Mouse (Mus musculus): Measurements from ENCODE around the gene Gpr45. TPM values are rescaled to one million over a fixed set of nuclear protein-coding genes. Genes with fewer than 3 reads are reported as not detected.
A peak's percentile ranks its signal among the peaks of the same experiment; 100 is the strongest.
"Not testable (repeated sequence)": the region's sequence is repeated elsewhere in the genome, so short reads cannot be mapped to it uniquely, and the experiment has no call there.

The Gpr45 gene
- total RNA-seq (2017): not detected in 2 replicates

DNA sequence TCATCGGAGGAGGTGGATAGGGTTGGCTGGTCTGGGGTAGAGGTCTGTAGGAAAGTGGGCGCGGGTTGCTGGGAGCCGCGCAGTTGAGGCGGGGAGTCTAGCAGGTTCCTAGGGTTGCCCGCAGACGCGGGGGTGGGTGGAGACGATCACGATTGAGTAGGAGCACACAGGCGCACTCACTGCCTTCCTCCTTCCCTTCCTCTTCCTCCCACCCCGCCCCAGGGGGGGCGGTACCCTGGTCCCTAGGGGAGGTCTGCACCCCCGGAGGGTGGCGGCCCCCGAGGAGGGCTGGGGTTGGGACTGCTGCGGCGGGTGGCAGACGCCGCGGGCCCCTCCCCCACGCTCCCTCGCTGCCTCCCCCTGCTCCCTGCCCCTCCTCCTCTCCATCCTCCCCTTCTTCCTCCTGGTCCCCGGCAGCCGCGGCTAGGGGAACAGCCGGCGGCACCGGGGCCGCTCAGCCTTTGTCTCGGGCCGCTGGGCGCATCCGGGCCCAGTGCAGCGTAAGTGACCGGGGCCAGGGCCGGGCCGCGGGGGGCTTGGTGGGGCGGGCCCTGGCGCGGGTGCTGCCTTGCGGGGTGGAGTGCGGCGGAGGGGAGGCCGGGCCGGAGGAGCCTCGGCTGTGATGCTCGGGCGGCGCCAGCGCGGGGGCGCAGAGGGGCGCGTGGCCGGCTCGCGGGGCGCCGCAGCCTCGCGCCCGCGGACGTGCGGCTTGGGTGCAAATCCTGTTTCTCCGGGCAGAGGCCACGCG is at the start of gene Gpr45:
TSS of gene Gpr45 (plus strand) at position 139 of the 748 bp plus-strand sequence.
- ATAC-seq (ENCODE audit: extremely low read depth, insufficient number of reproducible peaks, low FRiP score, poor library complexity, severe bottlenecking): no peak

DNA sequence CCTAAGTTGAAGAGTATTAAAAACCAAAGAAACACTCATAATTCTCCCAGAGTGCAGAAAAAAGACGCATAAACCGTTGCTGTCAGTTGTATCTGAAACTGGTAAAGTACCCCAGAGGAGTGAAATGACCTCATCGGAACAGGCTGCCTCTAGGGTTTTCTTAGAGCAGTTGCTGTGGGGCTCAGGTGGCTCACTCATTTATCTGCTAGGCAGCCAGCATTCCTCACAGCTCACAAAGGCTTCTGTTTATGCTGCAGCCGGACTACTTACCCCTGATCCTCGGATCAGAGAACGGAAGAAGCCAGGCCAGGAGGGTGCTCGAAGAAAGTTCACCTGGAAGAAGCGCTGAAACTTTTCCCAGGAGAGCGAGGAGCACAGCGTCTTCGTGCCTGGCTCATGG is 47.5 kb upstream of the Gpr45 start:
- ATAC-seq (ENCODE audit: extremely low read depth, insufficient number of reproducible peaks, low FRiP score, poor library complexity, severe bottlenecking): no peak

DNA sequence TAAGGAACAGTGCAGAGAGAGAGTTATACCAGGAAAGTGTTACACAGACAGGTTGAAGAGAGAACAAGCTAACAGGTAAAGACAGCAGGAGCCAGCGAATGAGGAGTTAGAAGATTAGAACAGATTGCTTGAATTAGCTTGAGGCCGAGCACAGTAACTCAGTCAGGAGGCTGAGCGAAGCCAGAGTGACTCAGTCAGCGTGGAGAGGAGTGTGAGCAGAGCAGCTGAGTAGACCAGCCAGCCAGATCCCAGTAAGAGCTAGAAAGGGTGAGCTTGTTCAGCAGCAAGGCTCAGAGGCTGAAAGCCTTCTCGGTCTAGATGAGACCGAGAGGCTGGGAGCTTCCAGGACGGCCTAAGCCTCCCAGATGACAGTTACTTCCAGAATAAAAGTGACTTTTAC is 46.0 kb upstream of the Gpr45 start:
- ATAC-seq (ENCODE audit: extremely low read depth, insufficient number of reproducible peaks, low FRiP score, poor library complexity, severe bottlenecking): no peak

DNA sequence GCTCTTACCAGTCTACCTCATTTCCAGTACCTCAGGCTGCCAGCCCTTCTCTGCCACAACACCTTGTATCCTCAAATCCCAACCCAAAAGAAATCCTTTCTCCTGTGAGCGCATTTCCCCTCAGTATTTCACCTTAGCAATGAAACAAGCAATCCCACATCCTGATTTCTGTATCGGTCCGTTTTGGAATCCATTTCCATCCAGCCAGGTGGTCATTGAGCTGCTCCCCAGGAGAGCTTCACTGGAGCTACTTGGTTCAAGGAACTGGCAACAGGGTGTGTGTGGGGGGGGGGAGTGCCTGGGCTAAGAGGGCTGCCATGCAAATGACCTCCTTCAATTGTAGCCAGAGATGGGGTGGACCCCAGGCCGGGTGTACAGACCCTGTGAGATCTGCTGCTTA is 45.5 kb upstream of the Gpr45 start:
- ATAC-seq (ENCODE audit: extremely low read depth, insufficient number of reproducible peaks, low FRiP score, poor library complexity, severe bottlenecking): no peak

DNA sequence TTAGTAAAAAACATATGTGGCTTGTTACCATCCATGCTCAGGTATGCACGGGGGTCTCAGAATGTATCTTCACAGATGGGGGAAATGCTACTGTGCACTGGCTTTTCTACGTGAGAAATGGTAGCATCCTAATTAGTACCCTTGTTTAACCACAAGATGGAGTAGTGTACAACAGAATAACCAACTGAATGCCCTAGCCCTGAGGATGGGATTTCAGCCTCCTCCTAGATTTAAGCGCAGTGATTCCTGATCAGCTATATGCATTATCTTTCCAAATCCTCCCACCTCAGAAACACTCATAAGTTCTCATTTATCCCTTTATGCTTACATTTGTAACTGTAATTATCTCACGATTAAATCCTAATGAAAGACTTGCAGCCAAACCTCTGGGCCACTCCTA is 37.6 kb upstream of the Gpr45 start:
- ATAC-seq (ENCODE audit: extremely low read depth, insufficient number of reproducible peaks, low FRiP score, poor library complexity, severe bottlenecking): peak; percentile 36; the same call in 1 of the 2 replicates

DNA sequence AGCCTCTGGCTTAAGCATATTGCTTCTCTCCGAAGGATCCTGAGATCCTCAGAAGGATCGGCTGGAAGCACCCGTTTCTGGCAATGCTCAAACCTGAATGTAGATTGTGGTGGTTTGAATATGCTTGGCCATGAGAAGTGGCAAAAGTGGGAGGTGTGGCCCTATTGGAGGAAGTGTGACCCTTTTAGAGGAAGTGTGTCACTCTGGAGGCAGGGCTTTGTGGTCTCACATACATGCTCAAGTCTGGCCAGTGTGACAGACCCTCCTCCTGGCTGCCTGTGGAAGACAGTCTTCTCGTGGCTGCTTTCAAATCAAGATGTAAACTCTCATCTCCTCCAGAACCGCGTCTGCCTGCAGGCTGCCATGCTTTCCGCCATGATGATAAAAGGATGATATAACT is 36.0 kb upstream of the Gpr45 start:
- ATAC-seq (ENCODE audit: extremely low read depth, insufficient number of reproducible peaks, low FRiP score, poor library complexity, severe bottlenecking): no peak

DNA sequence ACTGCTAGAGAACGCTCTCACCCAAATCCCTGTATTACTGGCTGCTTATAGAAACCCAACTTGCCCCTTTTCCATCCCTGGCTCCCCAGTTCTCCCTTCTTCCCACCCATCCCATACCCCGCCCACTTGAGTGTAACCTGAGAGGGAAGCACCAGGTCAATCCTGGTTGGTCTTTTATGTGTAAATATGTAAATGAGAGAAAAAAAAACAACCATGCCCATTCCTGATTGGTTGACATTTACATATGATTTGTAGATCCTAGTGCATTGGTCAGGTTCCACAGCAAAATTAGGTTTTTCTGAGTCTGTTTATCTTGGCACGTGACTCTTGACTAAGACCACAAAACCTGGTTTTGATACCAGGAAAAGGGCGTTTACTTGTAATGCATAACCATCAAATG is 34.8 kb upstream of the Gpr45 start:
- no peak for ATAC-seq (ENCODE audit: extremely low read depth, insufficient number of reproducible peaks, low FRiP score, poor library complexity, severe bottlenecking)

DNA sequence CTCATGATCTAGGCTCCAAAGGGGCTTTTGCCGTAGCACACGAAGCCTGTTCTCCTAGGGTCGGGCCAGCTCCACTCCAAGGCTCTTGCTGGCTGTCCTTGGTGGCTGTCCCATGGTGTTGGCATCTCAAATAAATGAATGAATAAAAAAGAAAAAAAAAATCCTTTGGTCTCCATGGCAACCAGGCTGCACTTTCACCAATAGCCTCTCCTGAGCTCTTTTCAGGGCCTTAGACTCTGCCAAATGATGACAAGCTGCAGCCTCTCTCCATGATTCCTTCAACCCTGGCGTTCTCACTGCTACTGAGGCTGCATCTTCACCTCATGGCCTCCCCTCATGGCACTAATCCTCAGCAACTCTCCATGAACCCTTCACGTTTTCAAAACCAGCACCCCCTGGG is 28.7 kb upstream of the Gpr45 start:
- no peak for ATAC-seq (ENCODE audit: extremely low read depth, insufficient number of reproducible peaks, low FRiP score, poor library complexity, severe bottlenecking)

DNA sequence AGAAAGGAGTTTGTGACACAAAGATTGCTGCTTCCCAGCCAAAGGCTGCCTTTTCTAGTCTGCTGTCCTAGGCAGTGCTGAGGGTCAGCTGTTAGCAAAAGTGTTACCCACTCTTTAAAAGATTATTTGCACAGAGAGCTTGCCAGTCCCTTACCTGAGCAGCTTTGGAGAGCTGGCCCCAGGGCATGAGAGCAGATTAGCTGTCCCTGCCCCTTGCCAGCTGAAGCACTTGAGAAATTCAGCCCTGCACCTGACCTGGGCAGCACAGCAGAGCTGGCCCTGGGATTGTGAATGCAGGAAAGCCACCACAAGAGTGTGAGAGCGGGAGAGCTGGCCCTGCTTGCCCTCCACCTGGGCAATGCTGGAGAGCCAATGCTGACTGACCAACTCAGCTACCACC is 19.1 kb upstream of the Gpr45 start:
- no peak for ATAC-seq (ENCODE audit: extremely low read depth, insufficient number of reproducible peaks, low FRiP score, poor library complexity, severe bottlenecking)

DNA sequence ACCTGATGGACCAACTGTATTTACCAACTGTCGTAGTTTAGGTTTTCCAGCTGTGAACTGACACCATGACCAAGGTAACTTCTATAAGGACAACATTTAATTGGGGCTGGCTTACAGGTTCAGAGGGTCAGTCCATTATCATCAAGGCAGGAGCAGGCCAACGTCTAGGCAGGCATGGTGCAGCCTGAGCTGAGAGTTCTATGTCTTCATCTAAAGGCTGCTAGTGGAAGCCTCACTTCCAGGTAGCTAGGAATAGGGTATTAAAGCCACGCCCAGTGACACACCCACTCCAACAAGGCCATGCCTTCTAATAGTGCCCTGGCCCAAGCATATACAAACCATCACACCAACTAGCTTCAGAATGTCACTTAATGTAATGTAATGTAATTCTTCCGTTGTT is 4.2 kb upstream of the Gpr45 start:
- no peak for ATAC-seq (ENCODE audit: extremely low read depth, insufficient number of reproducible peaks, low FRiP score, poor library complexity, severe bottlenecking)

DNA sequence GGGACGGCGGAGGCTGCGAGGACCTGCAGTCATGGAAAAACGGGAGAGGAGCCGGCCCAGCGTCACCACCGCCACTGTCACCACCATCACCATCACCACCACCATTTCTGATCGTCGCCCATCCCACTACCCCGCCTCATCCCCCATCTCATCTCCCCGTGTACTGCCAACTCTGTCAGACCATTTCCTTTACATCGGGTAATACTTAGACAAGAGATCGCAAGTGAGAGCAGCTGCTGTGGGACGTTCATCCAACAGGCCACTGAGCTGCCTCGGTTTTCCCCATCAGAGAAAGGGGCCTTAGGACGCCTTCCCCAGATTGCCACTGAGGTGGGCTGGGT is 780 bp downstream of the Gpr45 start:
- ATAC-seq (ENCODE audit: extremely low read depth, insufficient number of reproducible peaks, low FRiP score, poor library complexity, severe bottlenecking): no peak

DNA sequence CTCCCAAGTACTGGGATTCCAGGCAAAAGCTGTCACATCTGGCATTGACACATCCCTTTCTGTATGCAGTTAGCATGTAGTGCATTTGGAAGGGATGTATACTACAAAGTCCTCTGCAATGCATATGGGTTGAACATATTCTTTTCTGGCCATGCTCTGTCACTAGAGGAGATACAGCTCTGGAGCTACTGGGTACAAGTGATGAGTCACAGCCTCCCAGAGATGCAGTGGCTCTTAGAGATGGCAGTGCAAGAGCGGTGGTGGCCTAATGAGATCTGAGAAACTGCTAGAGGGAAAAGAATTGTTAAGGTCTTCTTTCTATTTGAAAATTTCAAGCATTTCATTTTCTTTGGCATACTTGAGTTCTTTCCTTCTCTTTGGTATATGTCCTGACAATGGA is 4.2 kb downstream of the Gpr45 start:
- no peak for ATAC-seq (ENCODE audit: extremely low read depth, insufficient number of reproducible peaks, low FRiP score, poor library complexity, severe bottlenecking)

DNA sequence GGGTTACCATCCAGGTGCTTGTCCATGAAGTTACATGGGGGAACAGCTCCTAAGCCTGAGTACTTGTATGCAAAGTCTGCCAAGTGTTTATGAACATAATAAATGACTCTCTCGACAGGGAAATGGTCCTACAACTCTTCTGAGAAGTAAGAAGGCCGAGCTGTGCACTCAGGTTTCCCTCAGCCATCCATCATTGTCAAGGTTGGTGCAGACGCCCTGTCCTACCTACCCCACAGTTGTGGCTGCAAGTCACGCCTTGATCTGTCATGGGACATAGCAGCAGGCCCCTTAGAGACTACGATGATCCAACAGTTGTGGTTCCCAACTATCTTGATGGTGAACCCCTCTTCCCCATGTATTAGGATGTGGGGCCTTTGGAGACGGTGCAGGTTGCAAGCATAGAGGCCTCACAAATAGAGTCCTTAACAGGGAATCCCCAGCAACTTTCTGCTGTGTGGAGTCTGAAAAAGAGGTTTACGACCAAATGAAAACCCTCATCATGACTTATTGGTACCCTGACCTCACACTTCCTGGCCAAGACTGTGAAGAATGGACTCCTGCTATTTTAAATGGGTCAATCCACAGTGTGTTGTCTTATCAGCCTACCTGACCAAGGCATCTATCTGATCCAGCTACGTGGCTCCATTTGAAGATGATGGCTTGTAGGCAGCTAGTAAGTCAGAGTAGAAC is 30.6 kb downstream of the Gpr45 start:
- ATAC-seq (ENCODE audit: extremely low read depth, insufficient number of reproducible peaks, low FRiP score, poor library complexity, severe bottlenecking): no peak

DNA sequence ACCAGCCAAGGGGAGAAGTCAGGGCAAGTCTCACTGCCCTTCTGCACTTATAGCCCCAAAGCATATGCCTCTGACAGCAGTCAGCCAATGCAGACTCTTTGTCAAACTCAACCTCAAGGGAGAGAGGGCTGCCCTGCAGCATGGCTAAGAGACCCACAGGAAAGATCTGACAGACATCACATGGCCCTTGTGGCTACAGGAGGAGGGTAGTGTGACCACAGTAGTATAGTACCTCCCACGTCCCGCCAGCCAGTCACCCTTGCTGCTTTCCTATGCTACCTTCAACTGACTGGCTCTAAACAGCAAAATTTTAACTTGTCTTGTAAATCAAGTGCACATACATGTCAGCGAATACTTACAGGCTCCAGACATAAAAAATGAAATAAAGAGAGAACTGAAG is 31.4 kb downstream of the Gpr45 start:
- ATAC-seq (ENCODE audit: extremely low read depth, insufficient number of reproducible peaks, low FRiP score, poor library complexity, severe bottlenecking): no peak

DNA sequence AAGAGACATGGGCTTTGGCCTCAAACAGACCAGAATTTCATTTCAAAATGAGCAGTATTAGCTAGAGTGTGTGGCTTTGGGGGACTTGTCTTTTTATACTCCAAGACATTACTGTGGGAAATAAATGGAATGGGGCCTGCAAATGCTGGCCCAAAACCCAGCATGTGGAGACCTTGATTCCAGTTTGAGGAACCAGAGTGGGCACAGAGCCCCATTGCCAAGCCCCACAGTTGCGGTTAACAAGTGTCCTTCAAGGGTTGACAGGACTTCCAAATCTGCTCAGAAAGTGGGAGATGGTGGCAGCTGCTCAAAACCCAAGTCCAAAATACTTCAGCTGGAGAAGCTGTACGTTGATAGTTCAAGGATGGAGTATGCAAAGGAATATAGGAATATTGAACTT is 36.3 kb downstream of the Gpr45 start:
- no peak for ATAC-seq (ENCODE audit: extremely low read depth, insufficient number of reproducible peaks, low FRiP score, poor library complexity, severe bottlenecking)

DNA sequence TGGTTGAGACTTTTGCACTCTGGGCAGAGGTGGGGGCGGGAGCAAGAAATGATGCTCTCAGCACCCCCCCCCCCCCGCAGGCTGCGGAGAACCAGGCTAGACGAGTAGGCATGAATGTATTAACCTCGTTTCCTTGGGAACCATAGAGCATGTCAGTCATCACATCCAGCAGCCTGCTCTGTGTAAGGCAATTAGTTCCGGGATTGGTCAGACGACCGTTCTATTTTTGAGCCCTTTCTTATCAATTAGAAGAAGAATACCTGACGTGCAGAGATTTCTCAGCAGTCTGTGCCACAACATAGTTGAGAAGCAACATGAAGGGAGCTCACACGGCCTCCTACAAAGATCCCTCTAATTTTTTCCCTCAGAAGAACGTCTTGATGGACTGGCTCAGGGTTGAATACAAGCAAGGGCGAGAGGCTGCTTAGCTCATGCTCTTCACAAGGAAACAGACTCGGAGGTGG is 53.4 kb downstream of the Gpr45 start:
- ATAC-seq (ENCODE audit: extremely low read depth, insufficient number of reproducible peaks, low FRiP score, poor library complexity, severe bottlenecking): no peak

DNA sequence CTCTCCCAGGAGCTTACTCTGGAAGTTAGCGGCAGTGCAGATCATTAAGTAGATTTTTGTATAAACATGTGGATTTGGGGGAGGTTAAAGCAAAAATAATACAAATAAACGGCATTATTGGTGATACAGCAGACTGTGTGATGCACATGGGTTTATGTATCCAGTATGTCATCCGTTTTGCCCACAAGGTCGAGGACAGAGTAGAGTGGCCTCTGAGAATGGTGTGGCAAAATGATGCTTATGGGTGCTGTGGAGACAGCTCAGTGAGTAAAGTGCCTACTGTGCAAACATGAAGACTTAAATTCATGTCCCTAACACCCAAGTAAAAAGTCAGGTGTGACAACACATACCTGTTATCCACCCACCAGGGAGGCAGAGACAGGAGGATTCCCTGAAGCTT is 53.9 kb downstream of the Gpr45 start:
- ATAC-seq (ENCODE audit: extremely low read depth, insufficient number of reproducible peaks, low FRiP score, poor library complexity, severe bottlenecking): no peak

DNA sequence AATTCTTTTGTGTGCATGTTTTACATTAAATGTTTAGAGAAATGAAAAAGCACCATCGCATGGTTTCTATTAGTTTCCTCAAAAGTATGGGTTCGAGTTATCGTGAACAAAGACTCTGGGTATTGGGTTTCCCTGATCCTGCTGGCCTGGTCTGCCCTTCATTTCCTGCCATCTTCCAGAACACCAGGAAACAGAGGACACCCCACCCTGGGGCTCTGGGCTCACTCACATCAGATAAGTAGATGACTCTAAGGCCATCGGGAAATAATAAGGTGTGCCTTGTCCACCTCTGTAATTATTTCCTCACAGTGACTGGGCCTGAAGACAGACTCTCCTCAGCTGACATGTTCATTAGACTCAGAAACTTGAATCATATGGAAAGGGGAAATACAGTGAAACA is 57.8 kb downstream of the Gpr45 start:
- ATAC-seq (ENCODE audit: extremely low read depth, insufficient number of reproducible peaks, low FRiP score, poor library complexity, severe bottlenecking): no peak

DNA sequence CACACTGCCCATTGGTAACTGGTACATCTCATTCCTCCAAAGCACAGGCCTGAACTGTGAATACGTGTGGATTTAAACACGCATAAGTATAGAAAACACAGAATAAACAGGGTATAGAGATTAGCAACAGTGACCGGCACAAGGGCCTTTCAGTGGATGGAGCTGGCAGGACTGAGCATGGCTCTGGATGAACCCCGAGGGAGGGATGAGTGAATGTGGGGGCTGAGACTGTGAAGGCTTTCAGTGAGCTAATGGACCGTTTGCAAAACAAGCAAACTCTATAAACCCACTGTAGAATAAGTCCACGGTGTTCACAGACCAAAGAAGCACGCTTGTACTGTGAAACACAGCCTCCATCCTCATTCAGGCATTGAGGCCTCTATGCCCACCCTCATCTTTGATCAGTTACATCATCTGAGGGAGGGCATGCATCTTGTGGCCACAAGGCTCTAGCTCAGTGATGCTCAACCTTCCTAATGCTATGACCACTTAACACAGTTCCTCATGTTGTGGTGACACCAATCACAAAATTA is 62.5 kb downstream of the Gpr45 start:
- not testable (repeated sequence) for ATAC-seq (ENCODE audit: extremely low read depth, insufficient number of reproducible peaks, low FRiP score, poor library complexity, severe bottlenecking)

DNA sequence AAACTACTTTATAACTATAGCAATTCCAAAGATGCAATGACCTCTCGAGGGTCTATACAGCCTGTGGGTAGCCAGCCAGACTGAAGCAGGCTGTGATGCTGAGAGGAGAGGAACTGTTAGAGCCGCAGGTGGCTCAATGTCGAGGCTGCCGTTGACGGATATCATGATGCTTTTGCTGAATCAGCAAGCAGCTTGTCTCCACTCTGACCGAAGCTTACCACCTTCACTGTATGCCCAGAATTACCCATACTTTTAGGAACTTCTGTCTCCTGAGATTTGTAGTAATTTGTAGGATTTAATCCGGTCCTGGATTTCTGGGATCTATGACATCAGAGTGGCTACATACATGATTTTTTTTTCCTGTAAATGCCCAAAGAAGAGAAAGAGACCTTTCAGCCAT is 83.3 kb downstream of the Gpr45 start:
- no peak for ATAC-seq (ENCODE audit: extremely low read depth, insufficient number of reproducible peaks, low FRiP score, poor library complexity, severe bottlenecking)

All from neutrophil, adult 5-6 weeks (primary cell).